Mouse (Mus musculus): Measurements from ENCODE around the gene Phf12.

The Phf12 gene

GRCm38 (mm10) chr11:77973520-77973919 is 9.0 kb upstream of the Phf12 start:
- DNase-seq, result no peak

GRCm38 (mm10) chr11:77974325-77974724 is 8.2 kb upstream of the Phf12 start:
- DNase-seq, result no peak

- DNase-seq, result no peak
Measured at GRCm38 (mm10) chr11:77975873-77976272, 6.7 kb upstream of the Phf12 start.

GRCm38 (mm10) chr11:77978161-77978560 is 4.4 kb upstream of the Phf12 start:
- DNase-seq, result no peak

- DNase-seq, result no peak
Measured at GRCm38 (mm10) chr11:77979221-77979809, 3.2 kb upstream of the Phf12 start.

- peak; percentile 80 for DNase-seq
Measured at GRCm38 (mm10) chr11:77980281-77981204, 2.0 kb upstream of the Phf12 start.

- peak; percentile 100 for DNase-seq
Measured at GRCm38 (mm10) chr11:77981609-77982440, 729 bp upstream of the Phf12 start.

- peak; percentile 66 for DNase-seq
Measured at GRCm38 (mm10) chr11:77983191-77983936, 810 bp downstream of the Phf12 start.

- peak; percentile 80 for DNase-seq
Measured at GRCm38 (mm10) chr11:77983937-77984835, 1.6 kb downstream of the Phf12 start.

- DNase-seq, result peak; percentile 77
Measured at GRCm38 (mm10) chr11:77984836-77985231, 2.3 kb downstream of the Phf12 start.

- no peak for DNase-seq
Measured at GRCm38 (mm10) chr11:77985541-77986065, 3.0 kb downstream of the Phf12 start.

- DNase-seq, result no peak
Measured at GRCm38 (mm10) chr11:77989071-77989690, 6.6 kb downstream of the Phf12 start.

- no peak for DNase-seq
Measured at GRCm38 (mm10) chr11:77995556-77995955, 13.0 kb downstream of the Phf12 start.

GRCm38 (mm10) chr11:78006446-78006845 is 23.9 kb downstream of the Phf12 start:
- DNase-seq, result no peak

GRCm38 (mm10) chr11:78019676-78020075 is 37.1 kb downstream of the Phf12 start:
- DNase-seq, result peak; percentile 73

GRCm38 (mm10) chr11:78023607-78024006 is 41.1 kb downstream of the Phf12 start:
- peak; percentile 55 for DNase-seq

- no peak for DNase-seq
Measured at GRCm38 (mm10) chr11:78029240-78029639, 46.7 kb downstream of the Phf12 start.

- DNase-seq, result no peak
Measured at GRCm38 (mm10) chr11:78030600-78030999, 48.0 kb downstream of the Phf12 start.

- no peak for DNase-seq
Measured at GRCm38 (mm10) chr11:78031389-78031788, 48.8 kb downstream of the Phf12 start.

GRCm38 (mm10) chr11:78031947-78032808 is 49.6 kb downstream of the Phf12 start, which contains the start of gene Dhrs13:
Gene Dhrs13, plus strand, starts transcription at chr11:78032280.
- DNase-seq, result peak; percentile 97

Data from retina, postnatal 1 day (tissue).